Mouse (Mus musculus) bone marrow, adult 2 months (tissue): Measurements from ENCODE around the gene Cep128.

Experiments
- CTCF ChIP-seq: fragments of 200-500 bp; IDR thresholded peaks from 2 replicates; pipeline ENCODE4 v1.5.1; 2011; ENCODE audit warnings: low read length, control low read depth; ENCODE audit not compliant: control insufficient read depth, insufficient read depth
- POLR2A ChIP-seq: fragments of 200-500 bp; IDR thresholded peaks from 2 replicates; pipeline ENCODE4 v1.6.1; 2011; ENCODE audit warnings: low read depth, mild to moderate bottlenecking, control low read depth, low read length, borderline replicate concordance; ENCODE audit not compliant: control insufficient read depth

- TF ChIP-seq POLR2A = no peak
- TF ChIP-seq CTCF = no peak
Observed at GRCm38 (mm10) chr12:91027100-91027499, 357.1 kb downstream of the Cep128 start.
